Mouse (Mus musculus) activated CD4-positive, CD25-positive, alpha-beta regulatory T cell, adult 4 months (primary cell): Measurements from ENCODE around the gene Fbxw4. TPM values are rescaled to one million over a fixed set of nuclear protein-coding genes. Genes with fewer than 3 reads are reported as not detected.
"Not testable (repeated sequence)": the region's sequence is repeated elsewhere in the genome, so short reads cannot be mapped to it uniquely, and the experiment has no call there.

Source experiments
- ATAC-seq: one replicate; pipeline ENCODE4 v1.8.0; 2017
- polyA plus RNA-seq, 2 experiments: library from polyadenylated mRNA; unstranded; fragments of 100-300 nt; shearing (Covaris generic); gene quantifications; one replicate each; pipeline ENCODE4 v1.2.1; 2017

The Fbxw4 gene
- polyA plus RNA-seq, 2 experiments from 2014 or later = 10.1 to 16.2 TPM

DNA sequence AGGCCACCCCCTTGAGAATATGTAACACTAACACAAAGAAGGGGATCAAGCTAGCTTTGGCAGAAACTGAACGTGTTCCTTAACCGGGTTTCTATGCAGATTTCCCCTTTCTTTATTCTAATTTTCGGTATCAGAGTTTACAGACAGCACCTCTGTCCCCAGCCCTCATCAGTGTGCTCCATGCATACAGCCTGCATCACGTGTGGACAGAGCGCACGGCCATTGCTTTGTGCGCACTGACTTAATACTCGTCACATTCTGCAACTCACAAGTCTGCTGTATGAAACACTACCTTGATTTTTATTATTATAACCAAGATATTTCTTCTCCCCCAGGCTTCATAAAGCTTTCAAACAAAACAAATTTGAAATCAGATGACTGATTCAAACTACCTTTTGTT lies 4.2 kb downstream of the Fbxw4 start:
- no peak for ATAC-seq

GRCm38 (mm10) chr19:45653986-45654385 lies 6.1 kb downstream of the Fbxw4 start:
- no peak for ATAC-seq

GRCm38 (mm10) chr19:45652286-45652988 lies 7.7 kb downstream of the Fbxw4 start:
- ATAC-seq = no peak

DNA sequence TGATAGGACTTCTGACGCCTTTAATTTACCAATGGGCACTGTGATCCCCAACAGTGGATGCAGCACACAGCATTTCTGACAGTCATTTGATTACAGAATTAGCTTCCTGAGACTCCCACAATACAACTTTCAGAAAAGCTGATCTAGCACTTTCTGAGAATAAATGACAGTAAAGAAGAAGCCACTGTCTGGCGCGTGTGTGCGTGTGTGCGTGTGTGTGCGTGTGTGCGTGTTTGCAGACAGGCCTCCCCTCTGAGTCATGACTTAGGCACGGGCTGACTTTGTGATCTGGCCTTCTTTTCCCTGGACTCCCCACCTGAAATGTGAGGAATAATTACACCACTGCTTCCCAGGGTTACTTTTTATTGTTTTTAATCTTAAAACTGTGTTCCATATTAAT lies 8.6 kb downstream of the Fbxw4 start:
- no peak for ATAC-seq

DNA sequence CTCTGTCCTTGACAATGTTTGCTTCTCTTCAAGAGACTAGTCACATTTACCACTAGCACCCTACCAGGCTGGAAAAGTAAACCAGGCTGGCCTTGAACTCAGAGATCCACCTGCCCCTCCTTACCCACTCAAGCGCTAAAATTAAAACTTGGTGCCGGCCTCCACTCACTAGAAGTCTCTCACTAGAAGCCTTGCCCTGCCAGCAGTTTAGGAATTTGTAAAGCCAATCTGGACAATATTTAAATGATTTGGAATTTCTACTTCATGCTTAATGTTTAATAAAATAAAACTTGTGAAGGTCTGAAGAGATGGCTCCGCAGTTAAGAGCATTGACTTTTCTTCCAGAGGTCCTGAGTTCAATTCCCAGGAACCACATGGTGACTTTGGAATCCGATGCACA lies 10.3 kb downstream of the Fbxw4 start:
- ATAC-seq = no peak

DNA sequence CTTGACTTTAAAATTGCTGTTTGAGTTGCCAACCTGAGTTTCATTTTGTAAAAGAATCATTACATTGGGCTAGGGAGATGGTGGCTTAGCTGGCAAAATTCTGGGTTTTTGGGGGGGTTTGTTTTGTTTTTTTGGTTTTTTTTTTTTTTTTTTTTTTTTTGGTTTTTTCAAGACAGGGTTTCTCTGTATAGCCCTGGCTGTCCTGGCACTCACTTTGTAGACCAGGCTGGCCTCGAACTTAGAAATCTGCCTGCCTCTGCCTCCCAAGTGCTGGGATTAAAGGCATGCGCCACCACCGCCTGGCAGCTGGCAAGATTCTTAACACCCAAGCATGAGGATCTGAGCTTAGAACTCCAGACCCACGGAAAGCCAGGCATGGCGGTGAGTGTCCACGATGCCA lies 11.6 kb downstream of the Fbxw4 start:
- not testable (repeated sequence) for ATAC-seq

GRCm38 (mm10) chr19:45646866-45647265 lies 13.2 kb downstream of the Fbxw4 start:
- no peak for ATAC-seq

GRCm38 (mm10) chr19:45640691-45641090 lies 19.4 kb downstream of the Fbxw4 start:
- ATAC-seq = no peak

GRCm38 (mm10) chr19:45635960-45636359 lies 24.2 kb downstream of the Fbxw4 start:
- no peak for ATAC-seq

DNA sequence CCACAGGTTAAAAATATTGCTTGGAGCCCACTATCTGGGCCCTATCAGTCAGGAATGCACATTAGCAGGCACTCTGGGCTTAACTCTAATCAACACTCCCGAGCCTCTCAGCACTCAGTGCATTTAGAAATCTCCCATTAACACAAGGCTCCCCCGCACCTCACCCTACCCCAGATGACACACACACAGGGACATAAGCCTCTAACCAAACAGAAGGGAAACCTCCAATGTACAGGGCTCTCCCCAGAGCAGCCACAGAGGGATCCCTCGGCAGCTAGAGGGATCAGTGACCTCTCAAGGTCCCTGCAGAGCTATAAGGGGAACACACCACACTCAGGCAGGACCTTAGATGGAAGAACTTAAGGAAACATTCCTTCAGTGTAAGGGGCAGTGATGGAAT lies 28.5 kb downstream of the Fbxw4 start:
- ATAC-seq = no peak

DNA sequence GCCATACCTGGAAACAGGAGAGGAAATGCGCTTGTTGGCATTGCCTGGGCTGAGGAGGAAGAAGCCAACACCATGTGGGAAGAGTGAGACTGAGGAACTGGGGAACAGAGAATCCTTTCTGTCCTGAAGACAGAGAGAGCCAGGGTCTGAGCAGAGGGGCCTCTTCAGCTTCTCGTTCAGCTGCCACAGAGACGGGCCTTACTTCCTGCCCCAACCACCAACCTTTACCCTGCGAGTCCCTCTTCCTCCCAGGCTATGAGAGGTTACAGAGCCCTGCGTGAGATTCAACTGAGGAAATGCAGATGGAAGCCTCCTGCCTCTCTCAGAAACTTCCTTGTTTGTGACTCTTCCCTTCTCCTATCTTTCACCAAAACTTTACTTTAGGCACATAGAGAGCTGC lies 29.2 kb downstream of the Fbxw4 start:
- ATAC-seq = peak; percentile 76

- no peak for ATAC-seq
Observed at GRCm38 (mm10) chr19:45629219-45629618, 30.9 kb downstream of the Fbxw4 start.

DNA sequence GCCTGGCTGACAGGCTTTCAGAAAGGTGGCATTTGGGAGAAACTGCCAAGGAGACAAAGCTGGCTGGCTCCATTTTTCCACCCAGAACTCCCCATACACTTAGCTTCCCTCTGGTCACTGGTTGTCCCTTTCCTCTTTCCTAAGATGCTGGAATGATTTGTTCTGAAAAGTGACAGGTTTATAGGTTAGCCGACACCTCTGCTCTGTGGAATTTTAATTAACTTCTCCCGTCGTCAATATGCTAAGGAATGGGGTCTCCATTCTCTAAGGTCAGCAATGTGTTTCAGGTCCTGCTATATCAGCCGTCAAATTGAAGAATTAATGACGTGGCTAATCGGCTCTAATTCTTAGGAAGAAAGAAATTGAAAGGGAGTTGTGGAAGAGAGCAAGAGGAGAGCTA lies 31.5 kb downstream of the Fbxw4 start:
- no peak for ATAC-seq

DNA sequence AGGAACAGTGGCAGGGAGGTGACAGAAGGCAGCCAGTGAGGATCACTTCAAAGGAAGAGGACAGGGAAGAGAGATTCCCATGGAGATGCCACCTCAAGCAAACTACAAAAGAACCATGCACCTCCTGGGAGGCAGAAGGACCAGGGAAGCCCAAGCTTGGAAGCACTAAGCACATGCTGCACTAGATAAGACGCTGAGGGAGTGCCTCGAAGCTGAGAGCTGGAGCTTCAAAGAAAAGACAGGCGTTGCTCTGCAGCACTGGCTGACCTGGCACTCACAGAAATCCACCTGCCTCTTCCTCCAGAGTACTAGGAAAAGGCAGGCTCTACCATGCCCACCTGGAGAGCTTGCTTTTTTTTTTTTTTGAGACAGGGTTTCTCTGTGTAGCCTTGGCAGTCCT lies 33.1 kb downstream of the Fbxw4 start:
- ATAC-seq = no peak

- no peak for ATAC-seq
Observed at GRCm38 (mm10) chr19:45623710-45624109, 36.4 kb downstream of the Fbxw4 start.

- no peak for ATAC-seq
Observed at GRCm38 (mm10) chr19:45622144-45622543, 38.0 kb downstream of the Fbxw4 start.

- no peak for ATAC-seq
Observed at GRCm38 (mm10) chr19:45621061-45621460, 39.1 kb downstream of the Fbxw4 start.

GRCm38 (mm10) chr19:45619744-45620501 lies 40.2 kb downstream of the Fbxw4 start:
- no peak for ATAC-seq

- ATAC-seq = no peak
Observed at GRCm38 (mm10) chr19:45618184-45618583, 41.9 kb downstream of the Fbxw4 start.

- ATAC-seq = no peak
Observed at GRCm38 (mm10) chr19:45616735-45617134, 43.4 kb downstream of the Fbxw4 start.

GRCm38 (mm10) chr19:45616214-45616518 lies 43.9 kb downstream of the Fbxw4 start:
- ATAC-seq = no peak

DNA sequence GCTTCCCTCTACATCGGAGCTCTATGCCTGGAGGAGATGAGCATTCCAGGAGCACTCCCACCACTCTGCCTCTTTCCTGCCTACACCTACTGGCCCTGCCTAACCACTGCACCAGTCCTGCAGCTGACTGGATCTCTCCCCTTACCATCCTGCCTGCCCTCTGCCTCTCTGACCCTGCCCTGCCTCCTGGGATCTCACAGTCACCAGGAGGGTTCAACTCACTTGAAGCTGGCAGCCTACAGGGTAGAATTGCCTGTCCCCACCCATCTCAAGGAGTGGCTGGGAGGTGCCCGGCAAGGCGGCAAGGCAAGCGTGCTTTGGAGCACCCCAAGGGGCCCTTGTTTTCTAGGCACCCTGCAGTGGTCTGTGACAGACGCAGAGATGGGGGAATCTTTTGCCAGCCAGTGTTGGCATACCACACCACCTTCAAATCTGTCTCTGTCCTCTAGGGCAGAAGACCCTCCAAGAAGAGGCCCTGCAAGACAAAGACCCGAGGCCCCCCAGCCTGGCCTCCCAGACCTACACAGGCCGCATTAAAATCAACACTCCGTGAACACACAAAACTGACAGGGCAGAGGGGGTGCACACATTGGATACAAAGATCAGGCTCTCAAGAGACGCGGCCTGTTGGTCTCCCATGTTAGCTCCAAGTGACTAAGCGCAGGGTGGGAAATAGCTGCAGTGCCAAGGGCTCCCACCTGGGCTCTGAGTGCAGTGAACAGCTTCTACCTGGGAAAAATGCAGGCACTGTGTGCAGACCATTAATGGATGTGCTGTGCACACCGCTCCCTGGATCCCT lies 44.5 kb downstream of the Fbxw4 start:
- ATAC-seq = no peak

GRCm38 (mm10) chr19:45614928-45615327 lies 45.2 kb downstream of the Fbxw4 start:
- no peak for ATAC-seq

DNA sequence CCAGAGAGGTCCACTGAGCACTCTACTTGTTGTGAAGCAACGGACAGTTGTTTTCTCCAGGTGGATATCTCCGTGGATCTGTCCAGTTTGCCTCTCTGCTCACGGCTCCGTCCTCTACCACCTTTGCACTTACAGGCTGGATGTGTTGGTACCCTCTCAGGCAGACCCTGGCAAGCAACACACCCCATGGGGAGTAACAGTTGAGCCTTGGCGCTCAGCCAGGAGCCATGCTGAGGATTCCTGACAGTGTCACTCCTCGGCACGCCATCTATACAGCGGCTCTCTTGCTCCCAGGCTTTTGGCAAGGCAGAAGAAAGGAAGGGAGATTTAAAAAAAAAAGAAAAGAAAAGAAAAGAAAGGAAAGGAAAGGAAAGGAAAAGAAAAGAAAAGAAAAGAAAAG lies 45.7 kb downstream of the Fbxw4 start:
- no peak for ATAC-seq
